Mouse (Mus musculus) lung, postnatal 0 days (tissue): Measurements from ENCODE around the gene Cetn3. TPM values are rescaled to one million over a fixed set of nuclear protein-coding genes. Genes with fewer than 3 reads are reported as not detected.

ENCODE experiments used
- ATAC-seq: fragments of 200-750 bp; cut with Nextera tagmentation; 2 replicates; pipeline ENCODE4 v1.8.0; 2017; ENCODE audit warnings: moderate library complexity
- DNase-seq: peaks from one replicate; pipeline ENCODE4 v3.0.0-alpha.2; 2016; ENCODE audit warnings: low spot score
- H3K27ac ChIP-seq: fragments of 300-500 bp; sonication (generic); 2 replicates; pipeline ENCODE4 v1.5.1; 2014; ENCODE audit warnings: antibody characterized with exemption, mild to moderate bottlenecking, low read length, mixed read lengths
- H3K27me3 ChIP-seq: fragments of 300-500 bp; sonication (generic); replicated peaks from 2 replicates; pipeline ENCODE4 v1.6.1; 2014; ENCODE audit warnings: low read length, mixed read lengths; ENCODE audit not compliant: insufficient read depth
- H3K36me3 ChIP-seq: fragments of 300-500 bp; sonication (generic); 2 replicates; pipeline ENCODE4 v1.6.1; 2014; ENCODE audit warnings: low read length, mixed read lengths; ENCODE audit not compliant: insufficient read depth
- H3K4me1 ChIP-seq: fragments of 300-500 bp; sonication (generic); 2 replicates; pipeline ENCODE4 v1.6.1; 2014; ENCODE audit warnings: antibody characterized with exemption, low read depth, low read length, mixed read lengths; ENCODE audit not compliant: insufficient read depth
- H3K4me2 ChIP-seq: fragments of 300-500 bp; sonication (generic); replicated peaks from 2 replicates; pipeline ENCODE4 v1.6.1; 2014; ENCODE audit warnings: low read depth, mild to moderate bottlenecking, low read length, moderate library complexity, mixed read lengths
- H3K4me3 ChIP-seq: fragments of 300-500 bp; sonication (generic); 2 replicates; pipeline ENCODE4 v1.5.1; 2014; ENCODE audit warnings: low read depth, low read length
- H3K9ac ChIP-seq: fragments of 300-500 bp; sonication (generic); replicated peaks from 2 replicates; pipeline ENCODE4 v1.6.1; 2014; ENCODE audit warnings: low read depth, mild to moderate bottlenecking
- H3K9me3 ChIP-seq: fragments of 300-500 bp; sonication (generic); 2 replicates; pipeline ENCODE4 v1.6.1; 2016; ENCODE audit warnings: low read length, mixed read lengths
- CTCF ChIP-seq: IDR thresholded peaks from 2 replicates; pipeline ENCODE4 v1.5.1; 2016; ENCODE audit warnings: antibody characterized with exemption, mild to moderate bottlenecking
- EP300 ChIP-seq: IDR thresholded peaks from 2 replicates; pipeline ENCODE4 v1.6.1; 2016; ENCODE audit warnings: antibody characterized with exemption, mild to moderate bottlenecking, control low read depth
- WGBS: fragments of 180-500 bp; shearing (Covaris S2); extraction: QIAGEN DNeasy Blood & Tissue Kit; methylation state at CpG from one replicate; pipeline ENCODE4 v1.1.7; 2014; 5-methylcytosine and 5-hydroxymethylcytosine counted together
- polyA plus RNA-seq: library from polyadenylated mRNA; unstranded; fragments of >200 nt; fragmentation: Nextera tagmentation; extraction: Ambion mirVana; gene quantifications from 2 replicates; pipeline ENCODE4 v1.2.1, GENCODE M21; 2015

Gene Cetn3
- polyA plus RNA-seq, 1 experiment from 2014 or later = 185 TPM

DNA sequence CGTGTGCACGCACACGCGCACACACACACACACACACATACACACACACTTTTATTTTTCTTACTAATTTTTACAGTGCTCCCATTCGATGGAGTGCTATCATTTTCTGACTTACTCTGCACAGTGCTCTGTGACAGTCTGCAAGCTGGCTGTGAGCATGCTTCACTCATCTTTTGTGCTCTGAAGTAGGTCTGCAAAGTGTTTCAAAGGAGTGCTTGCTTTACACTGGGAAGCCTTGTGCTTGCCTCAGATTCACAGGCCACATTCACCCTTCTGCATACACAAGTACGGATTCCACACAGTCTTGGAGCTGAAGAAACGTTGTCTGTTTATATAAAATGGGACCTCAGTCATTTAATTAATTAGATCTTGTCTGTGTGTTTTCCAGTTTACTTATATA is 49.0 kb downstream of the Cetn3 start:
- WGBS = 79% methylated on average over 7 of the region's 7 CpGs
- no peak overlapping the region for H3K27ac ChIP-seq
- H3K27me3 ChIP-seq = no peaks in the 10 kb centered on the region
- H3K4me1 ChIP-seq = no peaks in the 10 kb centered on the region
- ATAC-seq = no peak
- TF ChIP-seq CTCF = no peak
- no peak for TF ChIP-seq EP300
- no peaks in the 10 kb centered on the region for H3K9me3 ChIP-seq
- no peak overlapping the region for H3K4me3 ChIP-seq
- H3K9ac ChIP-seq = no peak overlapping the region
- no peak overlapping the region for H3K4me2 ChIP-seq
- no peak for DNase-seq
- H3K36me3 ChIP-seq = no peaks in the 10 kb centered on the region

GRCm38 (mm10) chr13:81836386-81837177 is 53.7 kb downstream of the Cetn3 start:
- no peak for TF ChIP-seq CTCF
- no peak for TF ChIP-seq EP300
- H3K4me3 ChIP-seq = no peak overlapping the region
- no peaks in the 10 kb centered on the region for H3K27me3 ChIP-seq
- ATAC-seq = no peak; the same call in 1 of the 2 replicates
- no peak overlapping the region for H3K27ac ChIP-seq
- WGBS = 53% methylated on average over 9 of the region's 9 CpGs
- H3K4me2 ChIP-seq = no peak overlapping the region
- DNase-seq = no peak
- no peak overlapping the region for H3K9ac ChIP-seq
- H3K9me3 ChIP-seq = no peaks in the 10 kb centered on the region
- no peaks in the 10 kb centered on the region for H3K4me1 ChIP-seq
- no peaks in the 10 kb centered on the region for H3K36me3 ChIP-seq

- H3K4me3 ChIP-seq = no peak overlapping the region
- 92% methylated on average over 5 of the region's 5 CpGs for WGBS
- no peaks in the 10 kb centered on the region for H3K36me3 ChIP-seq
- no peak overlapping the region for H3K9ac ChIP-seq
- TF ChIP-seq EP300 = no peak
- no peak for TF ChIP-seq CTCF
- no peak overlapping the region for H3K27ac ChIP-seq
- H3K4me1 ChIP-seq = no peaks in the 10 kb centered on the region
- ATAC-seq (no peak), DNase-seq (no peak)
- no peaks in the 10 kb centered on the region for H3K27me3 ChIP-seq
- H3K4me2 ChIP-seq = no peak overlapping the region
- no peaks in the 10 kb centered on the region for H3K9me3 ChIP-seq
Observed at GRCm38 (mm10) chr13:81838016-81838415, 55.1 kb downstream of the Cetn3 start.

DNA sequence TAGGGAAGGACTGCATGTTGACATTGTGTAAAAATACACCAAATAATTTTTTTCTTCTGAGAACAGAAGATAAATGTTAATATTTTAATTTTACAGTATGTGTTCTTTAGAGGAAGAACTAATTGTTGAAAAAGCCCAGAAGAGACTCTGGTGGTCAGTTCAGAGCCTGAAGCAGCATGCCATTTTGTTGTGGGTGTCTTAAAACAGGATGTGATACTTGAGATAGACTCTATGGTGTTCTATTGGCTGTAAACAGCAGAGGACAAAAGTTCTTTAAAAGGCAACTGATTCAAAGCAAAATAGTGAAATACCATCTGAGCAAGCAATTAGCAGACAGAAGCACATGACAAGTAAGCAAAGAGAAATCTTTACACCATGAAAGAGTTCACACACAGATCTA is 56.1 kb downstream of the Cetn3 start:
- H3K9me3 ChIP-seq = no peaks in the 10 kb centered on the region
- H3K4me1 ChIP-seq = no peaks in the 10 kb centered on the region
- DNase-seq (no peak), ATAC-seq (no peak)
- H3K36me3 ChIP-seq = no peaks in the 10 kb centered on the region
- H3K27ac ChIP-seq = no peak overlapping the region
- H3K4me3 ChIP-seq = no peak overlapping the region
- no peaks in the 10 kb centered on the region for H3K27me3 ChIP-seq
- no peak overlapping the region for H3K9ac ChIP-seq
- no peak for TF ChIP-seq EP300
- no peak overlapping the region for H3K4me2 ChIP-seq

GRCm38 (mm10) chr13:81840246-81840645 is 57.4 kb downstream of the Cetn3 start:
- Histone ChIP-seq H3K4me3 (no peak overlapping the region), H3K9me3 (no peaks in the 10 kb centered on the region), H3K4me1 (no peaks in the 10 kb centered on the region), H3K4me2 (no peak overlapping the region), H3K9ac (no peak overlapping the region), H3K27ac (no peak overlapping the region), H3K27me3 (no peaks in the 10 kb centered on the region), H3K36me3 (no peaks in the 10 kb centered on the region)
- TF ChIP-seq CTCF = no peak
- TF ChIP-seq EP300 = no peak
- DNase-seq (no peak), ATAC-seq (no peak)
- 74% methylated on average over 5 of the region's 5 CpGs for WGBS

- H3K4me3 ChIP-seq = no peak overlapping the region
- H3K27me3 ChIP-seq = no peaks in the 10 kb centered on the region
- no peaks in the 10 kb centered on the region for H3K36me3 ChIP-seq
- no peaks in the 10 kb centered on the region for H3K4me1 ChIP-seq
- no peak for DNase-seq
- no peaks in the 10 kb centered on the region for H3K9me3 ChIP-seq
- H3K27ac ChIP-seq = no peak overlapping the region
- no peak for ATAC-seq
- H3K4me2 ChIP-seq = no peak overlapping the region
- H3K9ac ChIP-seq = no peak overlapping the region
- 81% methylated on average over 5 of the region's 5 CpGs for WGBS
- TF ChIP-seq EP300 (no peak), CTCF (no peak)
Observed at GRCm38 (mm10) chr13:81840646-81841045, 57.8 kb downstream of the Cetn3 start.

- Histone ChIP-seq H3K36me3 (no peaks in the 10 kb centered on the region), H3K27ac (no peak overlapping the region), H3K4me3 (no peak overlapping the region), H3K4me2 (no peak overlapping the region), H3K9ac (no peak overlapping the region), H3K4me1 (no peaks in the 10 kb centered on the region), H3K27me3 (no peaks in the 10 kb centered on the region), H3K9me3 (no peaks in the 10 kb centered on the region)
- DNase-seq (no peak), ATAC-seq (no peak)
- 73% methylated on average over 6 of the region's 6 CpGs for WGBS
- TF ChIP-seq EP300 = no peak
- no peak for TF ChIP-seq CTCF
Observed at GRCm38 (mm10) chr13:81842278-81842677, 59.4 kb downstream of the Cetn3 start.

Other genes with a start within 250 kb of the Cetn3 start
- 2.0 and 2.2 TPM in 2 replicates for gene Adgrv1, start 149.9 kb upstream of the Cetn3 start, polyA plus RNA-seq
- gene Lysmd3, start 125.4 kb upstream of the Cetn3 start, polyA plus RNA-seq = 19.3 and 20.0 TPM in 2 replicates
- 5.1 and 5.2 TPM in 2 replicates for gene Polr3g, start 72.1 kb upstream of the Cetn3 start, polyA plus RNA-seq
- gene Mblac2, start 71.7 kb upstream of the Cetn3 start, polyA plus RNA-seq = 5.6 and 6.5 TPM in 2 replicates